In the genomic region with DNA sequence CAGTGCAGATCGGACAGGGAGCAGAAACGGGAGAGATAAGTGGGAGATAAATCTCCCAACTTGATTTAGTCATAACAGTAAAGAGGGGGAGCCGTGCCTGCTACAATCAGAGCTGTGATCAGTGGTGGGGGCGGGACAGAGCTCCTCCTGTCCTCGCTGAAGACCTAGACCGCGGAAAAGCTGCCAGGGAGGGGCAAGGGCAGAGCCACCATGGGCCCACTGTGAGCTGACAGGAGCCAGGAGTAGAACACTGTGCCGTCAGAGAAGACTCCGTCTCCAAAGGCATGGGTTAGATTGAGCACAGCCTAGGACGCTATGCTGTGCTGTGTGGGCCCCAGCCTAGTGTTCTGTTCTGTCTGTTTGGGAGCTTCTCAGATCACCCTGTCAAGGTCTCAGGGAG, we compare ENCODE assay signal across 10 mouse cellular contexts.
DNase-seq lines count a peak whose midpoint lies in the region; ATAC-seq lines count a peak whose summit lies in the region.
"Had no signal": no experiment of that assay in that cellular context is flagged by ENCODE, and none has a peak within 500 bp of the region (broad histone marks: within the 10 kb centered on the region; RNA-seq: fewer than 3 reads in every experiment).

No protein-coding gene starts in this region.

- peak; percentile 65 for ATAC-seq in frontal cortex, adult (ENCODE audit: low TSS enrichment)
- ATAC-seq in midbrain, embryonic 13.5 days = 0 out of 2 replicates have a peak, but pooled peaks have one; percentile 19
- ATAC-seq in midbrain, embryonic 11.5 days (ENCODE audit: low FRiP score) = no peak
- ATAC-seq in embryonic facial prominence, embryonic 15.5 days (ENCODE audit: insufficient number of reproducible peaks, low FRiP score, low TSS enrichment, low read depth) = peak; percentile 10; the same call in 1 of the 2 replicates
- ATAC-seq in neural tube, embryonic 15.5 days (ENCODE audit: low FRiP score) = peak; percentile 39; the same call in 1 of the 2 replicates

- no peaks in the 10 kb centered on the region for H3K9me3 ChIP-seq in midbrain, embryonic 13.5 days
- H3K9me3 ChIP-seq in midbrain, embryonic 11.5 days (ENCODE audit: control insufficient read depth, low read length) = no peaks in the 10 kb centered on the region
- no peaks in the 10 kb centered on the region for H3K9me3 ChIP-seq in embryonic facial prominence, embryonic 15.5 days (replicated peaks)
- H3K9me3 ChIP-seq in neural tube, embryonic 15.5 days (replicated peaks) = no peaks in the 10 kb centered on the region

- peaks cover 31% of the 10 kb centered on the region for H3K4me1 ChIP-seq in midbrain, embryonic 13.5 days (replicated peaks)
- peaks cover 10% of the 10 kb centered on the region for H3K4me1 ChIP-seq in midbrain, embryonic 11.5 days (ENCODE audit: control insufficient read depth, insufficient read depth, low read length)
- H3K4me1 ChIP-seq in embryonic facial prominence, embryonic 15.5 days = peaks cover 19% of the 10 kb centered on the region
- H3K4me1 ChIP-seq in neural tube, embryonic 15.5 days = peaks cover 39% of the 10 kb centered on the region

- no peak for DNase-seq in frontal cortex, postnatal 10 days (ENCODE audit: low spot score in 2 of 2)
- no peak for DNase-seq in midbrain, embryonic 11.5 days (ENCODE audit: low spot score, missing footprints)
- no peak for DNase-seq in spleen, adult 12 weeks (ENCODE audit: low spot score)
- no peak for DNase-seq in gastrocnemius, postnatal 10 days
- DNase-seq: lung, postnatal 10 days; right cerebral cortex, postnatal 14 days had no signal

- WGBS in midbrain, embryonic 13.5 days = 56% methylated on average over 10 of the region's 10 CpGs
- WGBS in midbrain, embryonic 11.5 days = 59% methylated on average over 10 of the region's 10 CpGs
- WGBS in embryonic facial prominence, embryonic 15.5 days = 31% methylated on average over 10 of the region's 10 CpGs
- WGBS in neural tube, embryonic 15.5 days = 45% methylated on average over 10 of the region's 10 CpGs

- no peaks in the 10 kb centered on the region for H3K27me3 ChIP-seq in midbrain, embryonic 13.5 days
- H3K27me3 ChIP-seq in midbrain, embryonic 11.5 days (ENCODE audit: control insufficient read depth, insufficient read depth, low read length) = no peaks in the 10 kb centered on the region
- H3K27me3 ChIP-seq in embryonic facial prominence, embryonic 15.5 days = no peaks in the 10 kb centered on the region
- H3K27me3 ChIP-seq in neural tube, embryonic 15.5 days (replicated peaks) = no peaks in the 10 kb centered on the region

- no peak overlapping the region for H3K4me2 ChIP-seq in midbrain, embryonic 13.5 days (replicated peaks)
- no peak overlapping the region for H3K4me2 ChIP-seq in midbrain, embryonic 11.5 days
- no peak overlapping the region for H3K4me2 ChIP-seq in embryonic facial prominence, embryonic 15.5 days (replicated peaks)
- H3K4me2 ChIP-seq in neural tube, embryonic 15.5 days = no peak overlapping the region

- no peaks in the 10 kb centered on the region for H3K36me3 ChIP-seq in midbrain, embryonic 13.5 days
- no peaks in the 10 kb centered on the region for H3K36me3 ChIP-seq in midbrain, embryonic 11.5 days (ENCODE audit: control insufficient read depth, insufficient read depth, low read length)
- H3K36me3 ChIP-seq in embryonic facial prominence, embryonic 15.5 days = no peaks in the 10 kb centered on the region
- no peaks in the 10 kb centered on the region for H3K36me3 ChIP-seq in neural tube, embryonic 15.5 days

- no peak overlapping the region for H3K4me3 ChIP-seq in midbrain, embryonic 13.5 days (replicated peaks)
- no peak overlapping the region for H3K4me3 ChIP-seq in midbrain, embryonic 11.5 days (ENCODE audit: low read depth, low read length)
- no peak overlapping the region for H3K4me3 ChIP-seq in embryonic facial prominence, embryonic 15.5 days (replicated peaks)
- no peak overlapping the region for H3K4me3 ChIP-seq in neural tube, embryonic 15.5 days (replicated peaks)

- H3K27ac ChIP-seq in midbrain, embryonic 13.5 days = no peak overlapping the region
- H3K27ac ChIP-seq in midbrain, embryonic 11.5 days (ENCODE audit: low read depth, low read length) = no peak overlapping the region
- peak overlapping the region; percentile 82 for H3K27ac ChIP-seq in embryonic facial prominence, embryonic 15.5 days (replicated peaks)
- peak overlapping the region; percentile 51; the same call in 1 of the 2 replicates for H3K27ac ChIP-seq in neural tube, embryonic 15.5 days (replicated peaks)

- no peak overlapping the region for H3K9ac ChIP-seq in midbrain, embryonic 13.5 days (replicated peaks)
- H3K9ac ChIP-seq in midbrain, embryonic 11.5 days (ENCODE audit: low read length) = no peak overlapping the region
- no peak overlapping the region for H3K9ac ChIP-seq in embryonic facial prominence, embryonic 15.5 days
- H3K9ac ChIP-seq in neural tube, embryonic 15.5 days (replicated peaks) = no peak overlapping the region

Comparison
In these comparisons a context has a peak if more than half of its experiments do, and no peak if none do; other contexts are left out.
1. H3K27ac ChIP-seq: peak in embryonic facial prominence, embryonic 15.5 days (single experiment) and neural tube, embryonic 15.5 days (single experiment); none in midbrain, embryonic 13.5 days (single experiment) and midbrain, embryonic 11.5 days (single experiment).